Mouse (Mus musculus) cerebellum, adult 2 months (tissue): Measurements from ENCODE around the gene Plpp2. TPM values are rescaled to one million over a fixed set of nuclear protein-coding genes. Genes with fewer than 3 reads are reported as not detected.

Source experiments
- DNase-seq, 2 experiments: peaks; one replicate each; pipeline ENCODE4 v3.0.0; 2021
- H3K27ac ChIP-seq: fragments of 200-500 bp; 2 replicates; pipeline ENCODE4 v1.5.1; 2012; ENCODE audit warnings: low read length, control low read depth, inconsistent platforms; ENCODE audit not compliant: insufficient read depth
- H3K27me3 ChIP-seq: fragments of 200-500 bp; 2 replicates; pipeline ENCODE4 v1.6.1; 2012; ENCODE audit warnings: inconsistent platforms, mild to moderate bottlenecking, low read length, moderate library complexity; ENCODE audit not compliant: control insufficient read depth, insufficient read depth
- H3K4me1 ChIP-seq: fragments of 200-500 bp; 2 replicates; pipeline ENCODE4 v1.6.1; 2011; ENCODE audit warnings: low read length; ENCODE audit not compliant: control insufficient read depth, insufficient read depth
- H3K4me3 ChIP-seq: fragments of 200-500 bp; replicated peaks from 2 replicates; pipeline ENCODE3; 2011; ENCODE audit warnings: mild to moderate bottlenecking, low read depth, low read length, control low read depth; ENCODE audit not compliant: insufficient read depth
- CTCF ChIP-seq: fragments of 200-500 bp; IDR thresholded peaks from 2 replicates; pipeline ENCODE4 v1.5.1; 2011; ENCODE audit warnings: low read depth, mild to moderate bottlenecking, control low read depth, low read length, moderate library complexity, borderline replicate concordance; ENCODE audit not compliant: insufficient read depth
- POLR2A ChIP-seq: fragments of 200-500 bp; IDR thresholded peaks from 2 replicates; pipeline ENCODE4 v1.6.1; 2011; ENCODE audit warnings: low read length, control low read depth, borderline replicate concordance; ENCODE audit not compliant: insufficient read depth
- WGBS: fragments of 180-500 bp; shearing (Covaris S2); methylation state at CpG from one replicate; pipeline ENCODE4 v1.1.7; 2018; 5-methylcytosine and 5-hydroxymethylcytosine counted together
- polyA plus RNA-seq: library from polyadenylated mRNA; depleted of rRNA; stranded (reverse); fragments of >200 nt; gene quantifications from 2 replicates; pipeline ENCODE4 v1.2.3, GENCODE M21; 2012

Gene Plpp2
- polyA plus RNA-seq, 1 experiment, result 10.4 TPM

DNA sequence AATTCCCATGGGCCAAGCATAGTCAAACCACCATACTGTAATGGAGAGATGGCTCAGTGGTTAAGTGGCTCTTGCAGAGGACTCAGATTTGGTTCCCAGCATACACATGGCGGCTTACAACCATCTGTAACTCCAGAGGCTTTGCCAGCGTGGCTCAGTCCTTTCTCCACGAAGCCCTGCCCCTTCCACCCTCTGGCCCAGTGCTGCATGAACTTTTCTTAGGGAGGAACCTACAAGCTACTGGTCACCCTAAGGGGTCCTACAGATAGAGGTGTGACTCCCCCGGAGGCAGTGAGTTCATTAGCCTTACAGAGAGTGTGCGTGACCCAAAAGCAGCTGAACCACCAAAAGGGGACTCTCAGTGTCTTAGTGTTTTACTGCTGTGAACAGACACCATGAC, 23.4 kb upstream of the Plpp2 start:
- H3K27ac ChIP-seq, result no peak overlapping the region
- TF ChIP-seq CTCF (no peak), POLR2A (no peak)
- no peak overlapping the region for H3K4me3 ChIP-seq
- WGBS, result 91% methylated on average over 5 of the region's 5 CpGs
- no peaks in the 10 kb centered on the region for H3K27me3 ChIP-seq
- DNase-seq, result peak in 1 of 2 experiments; percentile 7
- peaks cover 15% of the 10 kb centered on the region for H3K4me1 ChIP-seq

DNA sequence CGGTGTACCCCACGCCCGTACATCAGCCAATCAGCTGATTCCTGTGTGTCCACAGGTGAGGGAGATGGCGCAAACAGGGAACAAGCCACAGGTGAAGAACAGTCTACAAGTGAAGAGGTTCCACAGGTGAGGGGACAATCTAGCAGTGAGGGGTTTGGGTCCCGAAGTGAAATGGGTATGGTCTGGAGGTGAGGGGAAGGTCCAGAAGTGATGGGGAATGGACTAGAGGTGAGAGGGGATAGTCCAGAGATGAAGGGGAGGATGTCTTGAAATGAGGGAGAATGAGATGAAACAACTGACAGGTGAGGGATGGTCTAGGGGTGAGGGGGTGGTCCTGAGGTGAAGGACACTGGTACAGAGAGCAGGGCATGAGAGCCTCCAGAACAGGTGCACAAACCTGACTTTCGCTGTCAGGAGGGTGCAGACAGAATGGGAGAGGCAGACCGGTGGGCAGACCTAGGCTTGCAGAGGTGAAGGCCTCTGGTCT, 21.7 kb upstream of the Plpp2 start:
- Histone ChIP-seq H3K4me3 (peak overlapping the region; percentile 90), H3K27me3 (no peaks in the 10 kb centered on the region), H3K4me1 (peaks cover 15% of the 10 kb centered on the region), H3K27ac (no peak overlapping the region)
- TF ChIP-seq CTCF (no peak), POLR2A (0 out of 2 replicates have a peak, but pooled peaks have one; percentile 6)
- no peak for DNase-seq
- 25% methylated on average over 7 of the region's 7 CpGs for WGBS

DNA sequence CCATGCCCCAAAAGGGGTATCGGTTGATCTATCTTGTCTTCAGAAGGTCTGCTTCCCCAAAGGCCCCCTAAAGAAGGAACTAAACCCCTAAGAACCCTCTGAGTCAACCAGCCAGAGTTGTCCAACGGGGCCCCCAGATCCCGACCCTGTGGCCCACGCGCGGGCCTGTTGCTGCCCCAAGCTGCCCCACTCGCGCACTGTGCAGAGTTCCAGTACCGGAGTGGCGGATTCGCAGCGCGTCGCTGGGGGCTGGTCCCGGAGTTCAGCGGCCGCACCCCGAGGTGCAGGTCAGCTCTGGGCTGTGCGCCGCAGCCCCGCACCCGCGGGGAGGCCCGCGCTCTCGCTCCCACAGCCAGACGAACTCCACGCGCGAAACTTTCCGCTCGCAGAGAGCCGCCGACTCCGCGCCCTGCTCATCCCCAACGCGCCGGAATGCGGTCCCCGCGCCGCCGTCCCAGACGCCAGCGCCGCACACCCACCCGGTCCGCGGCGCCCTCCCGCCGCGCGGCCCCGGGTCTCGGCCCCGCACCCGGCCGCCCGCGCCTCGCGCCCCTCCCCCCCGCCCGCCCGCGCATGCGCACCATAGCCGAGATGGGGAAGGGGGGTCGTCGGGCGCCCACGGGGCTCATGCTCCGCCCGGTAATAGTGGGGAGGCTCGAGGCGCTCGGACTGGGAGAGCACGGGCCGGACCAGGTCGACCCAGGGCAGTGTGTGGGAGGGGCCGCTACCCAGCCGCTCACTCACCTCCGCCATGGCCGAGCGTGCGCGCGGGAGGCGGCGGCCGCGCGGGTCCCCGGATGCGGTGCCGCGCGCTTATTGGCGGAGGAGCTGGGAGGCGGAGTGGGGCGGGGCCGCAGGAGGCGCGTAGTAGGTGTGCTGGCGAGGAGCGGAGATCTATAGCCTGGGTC, 21.0 kb upstream of the Plpp2 start, which contains the start of gene Mier2:
TSS of gene Mier2 (minus strand) at position 870 of the 908 bp plus-strand sequence.
- WGBS, result under 1% methylated on average over 102 of the region's 108 CpGs

DNA sequence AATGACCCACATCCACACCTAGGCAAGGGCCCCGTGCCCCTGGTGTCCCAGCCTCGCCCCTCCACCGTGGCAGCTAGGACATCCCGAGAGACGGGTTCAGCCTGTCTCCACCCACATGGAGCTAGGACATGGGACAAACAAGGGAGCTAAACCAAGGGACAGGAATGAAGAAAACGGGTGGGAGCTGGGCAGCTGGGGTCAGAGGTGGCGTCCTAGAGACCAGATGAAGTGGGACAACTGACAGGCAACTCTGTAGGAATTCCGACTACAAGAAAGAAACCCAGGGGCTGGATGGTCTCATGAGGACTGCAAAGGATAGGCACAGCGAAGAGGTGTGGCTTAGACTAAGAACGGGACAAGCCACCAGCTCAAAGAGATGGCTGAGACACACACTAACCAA, 20.1 kb upstream of the Plpp2 start:
- TF ChIP-seq CTCF (no peak), POLR2A (no peak)
- Histone ChIP-seq H3K27me3 (no peaks in the 10 kb centered on the region), H3K4me1 (peaks cover 15% of the 10 kb centered on the region), H3K4me3 (peak overlapping the region; percentile 90), H3K27ac (no peak overlapping the region)
- peak in 1 of 2 experiments; percentile 7 for DNase-seq
- WGBS, result 23% methylated on average over 10 of the region's 10 CpGs

More for the DNA sequence above, 21.0 kb upstream of the Plpp2 start, which contains the start of gene Mier2:
- Histone ChIP-seq H3K4me3 (peak within 1 kb of the TSS; percentile 90), H3K27me3 (no peaks in the 10 kb centered on the region), H3K27ac (peak within 1 kb of the TSS; percentile 40; the same call in 1 of the 2 replicates), H3K4me1 (peaks cover 15% of the 10 kb centered on the region)
- TF ChIP-seq POLR2A (peak; percentile 26; the same call in 1 of the 2 replicates), CTCF (no peak)
- DNase-seq, result peak; percentile 88 to 89

DNA sequence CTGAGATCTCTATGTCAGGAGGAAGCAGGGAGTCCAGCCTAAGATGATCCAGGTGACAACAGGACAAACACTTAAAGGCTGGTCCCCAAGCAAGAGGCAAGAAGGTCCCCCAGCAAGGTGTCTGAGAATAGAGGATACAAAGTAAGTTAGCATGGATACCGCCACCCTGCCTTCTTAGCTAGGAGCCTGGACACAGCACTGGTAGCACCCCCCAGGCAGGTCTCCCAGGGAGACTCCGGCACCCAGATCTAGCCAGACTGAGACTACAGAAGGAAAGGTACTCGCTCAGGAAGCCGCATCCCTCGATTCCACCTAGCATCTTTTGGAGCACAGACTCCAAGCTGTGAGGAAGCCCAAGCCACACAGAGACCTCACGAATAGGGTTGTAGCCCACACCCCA, 19.6 kb upstream of the Plpp2 start:
- 84% methylated on average over 6 of the region's 6 CpGs for WGBS
- Histone ChIP-seq H3K4me1 (peaks cover 15% of the 10 kb centered on the region), H3K27ac (no peak overlapping the region), H3K27me3 (no peaks in the 10 kb centered on the region), H3K4me3 (no peak overlapping the region)
- DNase-seq, result peak in 1 of 2 experiments; percentile 6
- TF ChIP-seq CTCF, result no peak
- no peak for TF ChIP-seq POLR2A

DNA sequence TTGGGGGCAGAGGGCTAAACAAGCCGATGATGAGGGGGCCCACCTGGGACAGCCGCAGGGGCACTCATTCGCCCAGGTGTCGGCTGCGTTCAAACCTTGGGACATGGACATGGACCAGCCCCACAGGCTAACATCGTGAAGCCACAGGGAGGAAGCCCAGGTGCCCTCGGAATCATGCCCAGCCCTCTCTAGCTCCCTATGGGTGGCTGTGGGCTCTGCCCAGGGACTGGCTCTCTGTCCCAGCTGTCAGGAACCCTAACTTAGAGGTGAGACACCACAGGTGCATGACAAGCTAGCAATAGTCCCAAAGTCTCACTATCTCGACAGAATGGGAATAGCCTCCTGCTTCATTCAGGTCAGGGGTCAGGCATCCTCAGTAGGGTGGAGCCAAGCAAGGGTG, 18.9 kb upstream of the Plpp2 start:
- no peaks in the 10 kb centered on the region for H3K27me3 ChIP-seq
- 75% methylated on average over 8 of the region's 8 CpGs for WGBS

DNA sequence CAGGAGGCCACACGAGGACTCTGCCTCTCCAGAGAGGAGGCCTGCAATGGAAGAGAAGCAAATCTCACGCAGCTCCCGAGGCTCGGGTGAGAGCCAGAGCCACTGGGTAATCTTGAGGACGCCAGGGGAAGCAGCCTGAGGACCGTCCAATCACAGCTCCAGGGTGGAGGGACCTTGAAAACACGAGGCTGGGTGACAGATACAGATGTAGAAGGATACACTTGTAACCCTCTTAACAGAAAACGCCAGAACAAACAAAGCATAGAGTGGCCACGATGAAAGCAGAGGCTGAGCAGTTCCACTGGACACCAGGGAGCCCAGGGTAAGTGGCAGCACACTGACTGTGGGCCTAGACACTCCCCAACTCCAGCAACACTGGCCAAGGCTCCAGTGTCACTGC, 16.8 kb upstream of the Plpp2 start:
- TF ChIP-seq CTCF (no peak), POLR2A (no peak)

More for the DNA sequence above, 18.9 kb upstream of the Plpp2 start:
- DNase-seq, result peak in 1 of 2 experiments; percentile 7
- H3K4me1 ChIP-seq, result peaks cover 15% of the 10 kb centered on the region
- no peak for TF ChIP-seq CTCF
- no peak for TF ChIP-seq POLR2A
- no peak overlapping the region for H3K4me3 ChIP-seq
- H3K27ac ChIP-seq, result no peak overlapping the region

More for the DNA sequence above, 16.8 kb upstream of the Plpp2 start:
- DNase-seq, result no peak
- H3K4me3 ChIP-seq, result no peak overlapping the region
- H3K27ac ChIP-seq, result no peak overlapping the region
- WGBS, result 79% methylated on average over 9 of the region's 9 CpGs
- no peaks in the 10 kb centered on the region for H3K27me3 ChIP-seq
- peaks cover 13% of the 10 kb centered on the region for H3K4me1 ChIP-seq
